Mouse (Mus musculus): Measurements from ENCODE around the gene Milr1.

GRCm38 (mm10) chr11:106741826-106742225 is 9.2 kb upstream of the Milr1 start:
- TF ChIP-seq ZNF384 (IDR thresholded peaks at IDR 0.05; ENCODE audit: low read depth, low read length) (no peak), CHD2 (IDR thresholded peaks at IDR 0.05; ENCODE audit: low read depth, low read length) (no peak)

Measured in ES-E14 (cell line).